Mouse (Mus musculus) CD4-positive helper T cell, adult 2 months (primary cell): ENCODE data around the gene Phlda1.
"Not testable (repeated sequence)": the region's sequence is repeated elsewhere in the genome, so short reads cannot be mapped to it uniquely, and the experiment has no call there.

Experiments used
- DNase-seq: peaks from one replicate; pipeline ENCODE4 v3.0.0-alpha.2; 2012; ENCODE audit warnings: low read depth, missing footprints, low spot score

Gene Phlda1

DNA sequence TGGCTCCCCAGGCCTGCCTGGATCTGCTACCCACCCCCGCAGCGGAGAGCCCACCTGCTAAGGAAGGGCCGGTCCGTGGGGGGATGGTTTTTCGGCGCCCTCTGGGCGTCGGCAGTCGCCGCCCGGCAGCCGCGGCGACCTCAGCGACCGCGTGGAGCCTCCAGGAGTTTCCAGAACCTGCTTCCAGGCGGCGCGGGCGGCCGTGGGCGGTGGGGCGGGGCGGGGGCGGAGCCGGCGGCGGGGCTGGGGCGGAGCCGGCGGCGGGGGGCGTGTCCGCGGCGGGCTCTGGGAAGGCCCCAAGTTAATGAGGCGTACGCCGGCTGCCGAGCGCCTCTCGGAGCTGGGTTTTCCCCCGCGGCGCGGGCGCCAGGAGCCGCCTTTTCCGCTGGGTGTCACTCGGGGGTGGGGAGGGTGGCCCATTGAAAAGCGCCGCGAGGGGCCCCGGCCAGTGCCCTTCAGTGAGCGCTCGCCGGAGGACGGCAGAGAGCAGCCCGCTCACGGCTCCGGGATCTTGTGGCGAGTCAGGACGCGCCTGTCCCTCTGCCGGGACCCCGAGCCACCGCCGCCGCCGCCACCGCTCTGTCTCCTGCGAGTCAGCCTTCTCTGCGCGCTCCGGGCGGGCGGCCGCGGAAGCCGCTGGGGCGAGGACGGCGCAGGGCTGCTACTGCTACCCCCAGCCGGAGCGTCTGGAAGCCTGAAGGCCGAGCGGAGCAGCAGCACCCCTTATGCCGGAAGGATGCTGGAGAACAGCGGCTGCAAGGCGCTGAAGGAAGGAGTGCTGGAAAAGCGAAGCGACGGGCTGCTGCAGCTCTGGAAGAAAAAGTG is at the start of gene Phlda1:
Gene Phlda1, plus strand, starts transcription at position 186 of the 825 bp plus-strand sequence.
- DNase-seq: peak; percentile 94

DNA sequence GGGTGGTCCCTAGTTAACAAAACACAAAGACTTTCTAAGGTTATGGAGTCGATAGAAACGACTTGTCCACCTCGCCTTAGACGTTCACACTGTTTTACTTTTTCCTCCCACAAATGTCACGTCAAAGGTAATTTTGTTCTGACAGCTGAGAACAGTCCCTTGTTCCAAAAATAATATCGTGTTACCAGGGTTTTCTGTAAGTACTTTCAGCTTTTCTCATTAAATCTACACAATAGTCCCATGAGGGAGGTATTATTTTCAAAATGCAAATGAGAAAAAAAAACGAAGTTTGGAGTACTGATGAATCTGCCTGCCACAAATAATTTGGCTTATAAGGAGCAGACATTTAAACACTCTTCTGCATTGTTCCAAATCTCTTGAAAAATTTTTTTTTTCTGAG is 48.0 kb upstream of the Phlda1 start:
- DNase-seq: no peak

DNA sequence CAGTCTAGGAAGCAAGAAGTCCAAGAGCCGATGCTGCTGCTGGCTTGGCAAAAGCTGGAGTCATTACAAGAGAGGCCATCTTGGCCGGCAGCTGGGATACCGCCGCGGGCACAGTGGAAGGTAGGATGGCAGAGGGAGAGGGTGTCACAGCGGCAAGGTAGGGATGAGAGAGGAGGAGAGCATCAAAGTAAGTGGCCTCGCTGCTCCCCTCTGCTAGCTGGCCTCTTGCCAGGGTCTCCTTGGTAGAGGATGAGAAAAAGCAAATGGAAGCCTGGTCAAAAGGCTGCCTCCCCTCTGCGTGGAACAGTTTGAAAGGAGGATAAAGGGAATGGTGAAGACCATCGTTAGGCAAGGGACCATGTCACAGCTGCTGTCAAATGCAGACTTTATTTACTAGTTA is 47.0 kb upstream of the Phlda1 start:
- no peak for DNase-seq

DNA sequence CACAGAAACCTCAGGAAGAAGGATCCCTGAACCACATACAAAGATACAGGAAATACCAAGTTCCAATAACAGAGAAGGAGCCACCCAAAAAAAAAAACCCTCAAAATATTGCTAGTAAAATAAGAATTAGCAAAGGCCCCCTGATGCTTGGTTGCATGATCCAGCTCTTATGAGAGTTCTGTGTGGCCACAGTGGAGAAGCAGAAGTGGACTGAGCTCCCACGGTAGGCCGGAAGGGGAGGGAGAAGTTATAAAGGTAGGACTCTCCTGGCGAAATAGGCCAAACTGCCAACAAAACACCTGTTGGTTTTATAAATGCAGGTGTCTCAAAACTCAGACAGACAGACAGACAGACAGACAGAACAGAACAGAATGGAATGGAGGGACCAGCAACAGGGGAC is 46.2 kb upstream of the Phlda1 start:
- DNase-seq: no peak

DNA sequence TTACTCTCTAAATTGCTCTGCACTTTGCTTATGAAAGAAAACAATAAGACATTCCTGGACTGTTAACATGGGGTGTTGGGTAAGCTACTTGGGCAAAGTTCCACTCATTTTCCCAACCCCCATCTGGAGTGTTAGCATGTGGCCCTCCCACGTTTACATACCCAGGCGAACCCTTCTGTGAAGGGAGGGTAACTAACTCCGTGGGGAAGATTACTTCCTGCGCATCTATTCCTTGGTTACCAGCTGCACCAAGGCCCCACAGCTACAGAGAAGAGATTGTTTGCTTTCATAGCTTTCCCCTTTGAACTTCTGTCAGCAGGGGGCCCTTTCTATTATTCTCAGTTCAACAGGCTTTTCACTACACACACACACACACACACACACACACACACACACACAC is 45.7 kb upstream of the Phlda1 start:
- DNase-seq: no peak

DNA sequence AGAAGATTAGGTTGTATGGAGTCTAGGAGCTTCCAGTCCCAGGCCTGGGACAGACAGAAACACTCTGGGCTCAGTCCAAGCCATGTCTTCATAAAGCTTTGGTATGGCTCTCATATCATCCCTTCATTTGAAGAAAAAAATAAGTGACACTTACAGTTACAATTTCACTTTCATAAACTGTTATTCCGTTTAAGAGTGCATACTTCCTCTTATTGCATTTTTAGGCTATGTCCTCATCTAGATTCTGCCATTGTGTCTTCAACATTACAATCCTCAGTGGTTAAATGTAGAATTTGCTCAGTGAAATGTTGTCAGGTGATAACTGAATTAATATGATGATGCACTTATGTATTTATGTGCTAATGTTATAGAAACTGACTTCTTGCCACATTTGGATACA is 41.3 kb upstream of the Phlda1 start:
- DNase-seq: no peak

DNA sequence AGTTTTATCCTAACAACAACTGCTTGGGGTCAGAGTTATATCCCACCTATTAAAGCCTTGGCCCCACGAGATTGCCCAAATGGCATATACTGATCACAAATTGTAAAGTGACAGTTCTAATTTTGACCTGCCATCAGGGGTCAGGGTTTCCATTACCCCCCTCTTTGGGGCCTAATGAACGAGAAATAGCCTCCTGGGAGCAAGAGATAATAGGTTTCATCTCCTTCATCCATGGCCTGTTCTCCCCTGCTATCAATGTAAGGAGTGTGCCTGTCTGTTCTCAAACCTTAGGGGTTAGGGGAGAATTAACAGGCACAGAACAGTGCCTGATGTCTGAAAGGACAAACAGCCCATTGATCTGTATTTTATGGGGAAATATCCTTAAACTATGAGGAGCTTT is 40.7 kb upstream of the Phlda1 start:
- DNase-seq: no peak

DNA sequence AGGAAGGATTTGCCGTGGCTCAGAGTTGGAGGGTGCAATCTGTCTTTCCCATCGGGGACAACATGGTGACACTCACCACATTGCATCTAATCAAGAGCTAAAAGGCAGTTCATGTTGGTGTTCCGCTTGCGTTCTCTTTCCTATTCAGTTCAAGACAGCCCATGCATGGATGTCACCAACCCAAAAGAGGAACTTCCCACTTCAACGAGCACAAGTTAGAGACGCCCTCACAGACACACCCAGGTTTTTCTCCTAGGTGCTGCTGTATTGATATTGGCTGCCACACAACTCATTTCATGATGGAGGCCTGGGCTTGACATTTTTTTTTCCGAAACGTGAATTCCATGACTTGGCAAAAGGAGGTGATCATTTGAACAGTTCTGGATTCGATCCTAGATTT is 34.9 kb upstream of the Phlda1 start:
- DNase-seq: no peak

DNA sequence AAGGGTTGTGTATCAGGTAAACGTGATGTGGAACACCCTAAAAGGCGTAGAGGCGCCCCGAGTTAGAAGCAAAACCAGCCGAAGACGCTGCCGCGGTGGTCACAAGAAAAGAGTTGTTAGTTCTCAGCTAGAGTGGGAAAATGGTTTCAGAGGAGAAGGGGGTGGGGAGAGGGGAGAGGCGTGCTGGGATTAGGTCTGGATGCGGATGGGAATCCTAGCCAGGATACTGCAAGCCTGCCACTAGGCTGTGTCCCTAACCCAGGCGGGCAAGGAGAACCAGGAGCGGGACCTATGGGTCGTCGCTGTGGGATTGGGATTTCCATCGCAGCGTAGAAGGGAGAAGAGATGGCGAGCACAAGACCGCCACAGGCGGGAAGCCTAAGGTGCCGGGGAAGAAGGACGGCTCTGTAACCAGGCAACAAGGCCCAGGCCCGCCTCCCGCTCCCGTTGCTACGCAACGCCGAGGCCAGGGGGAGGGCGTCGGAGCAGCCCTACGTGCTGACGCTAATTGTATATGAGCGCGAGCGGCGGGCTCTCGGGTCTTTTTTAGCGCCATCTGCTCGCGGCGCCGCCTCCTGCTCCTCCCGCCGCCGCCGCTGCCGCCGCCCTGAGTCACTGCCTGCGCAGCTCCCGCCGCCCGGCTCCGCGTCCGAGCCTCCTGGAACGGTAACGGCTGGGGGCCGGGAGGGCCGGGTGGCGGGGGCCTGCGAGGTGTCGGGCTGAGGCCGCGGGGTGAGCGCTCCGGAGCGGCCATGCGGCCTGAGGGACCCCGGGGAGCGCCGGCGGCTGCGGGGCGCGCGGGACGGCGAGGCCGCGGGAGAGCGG is 33.2 kb upstream of the Phlda1 start, which contains the start of gene Nap1l1:
Gene Nap1l1, plus strand, starts transcription at position 538 of the 825 bp plus-strand sequence.
- DNase-seq: peak; percentile 98

DNA sequence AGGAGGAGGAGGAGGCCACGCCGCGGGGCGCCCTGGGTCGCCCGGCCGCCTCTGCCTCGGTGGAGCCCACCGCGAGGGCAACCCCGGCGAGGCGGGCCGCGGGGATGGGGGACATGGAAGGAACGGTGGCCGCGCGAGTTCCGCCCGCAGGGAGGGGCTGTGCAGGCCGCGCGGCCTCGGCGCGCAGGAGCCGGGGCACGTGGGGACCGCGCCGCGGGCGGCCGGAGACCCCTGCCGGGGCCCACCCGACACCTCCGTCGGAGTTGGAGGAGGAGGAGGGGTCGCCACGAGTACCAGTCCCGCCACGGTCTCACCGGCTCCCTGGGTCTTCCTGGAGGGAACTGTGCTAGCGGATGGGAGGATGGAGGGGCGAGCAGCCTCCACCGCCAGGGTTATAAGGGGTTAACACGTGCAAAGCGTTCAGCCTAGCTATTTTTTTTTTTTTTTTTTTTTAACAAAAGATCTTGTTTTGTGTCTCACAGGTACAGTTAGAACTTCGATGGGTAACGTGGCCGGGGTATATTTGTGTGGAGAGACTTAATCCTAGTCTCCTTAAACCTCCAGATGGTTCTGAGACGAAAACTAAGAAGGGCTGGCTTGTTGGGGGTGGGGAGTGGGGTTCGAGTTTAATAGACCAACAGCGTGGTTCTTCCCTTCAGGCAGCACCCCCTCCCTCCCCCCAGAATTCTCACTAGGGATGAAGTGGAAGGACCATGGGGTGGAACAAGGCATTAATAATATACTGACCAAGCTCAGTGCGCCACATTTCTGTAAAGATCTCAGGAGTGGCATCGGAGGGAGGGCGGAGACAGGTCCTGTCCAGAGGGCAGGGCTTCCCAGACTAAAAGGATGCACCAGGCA is 32.3 kb upstream of the Phlda1 start:
- peak; percentile 61 for DNase-seq

DNA sequence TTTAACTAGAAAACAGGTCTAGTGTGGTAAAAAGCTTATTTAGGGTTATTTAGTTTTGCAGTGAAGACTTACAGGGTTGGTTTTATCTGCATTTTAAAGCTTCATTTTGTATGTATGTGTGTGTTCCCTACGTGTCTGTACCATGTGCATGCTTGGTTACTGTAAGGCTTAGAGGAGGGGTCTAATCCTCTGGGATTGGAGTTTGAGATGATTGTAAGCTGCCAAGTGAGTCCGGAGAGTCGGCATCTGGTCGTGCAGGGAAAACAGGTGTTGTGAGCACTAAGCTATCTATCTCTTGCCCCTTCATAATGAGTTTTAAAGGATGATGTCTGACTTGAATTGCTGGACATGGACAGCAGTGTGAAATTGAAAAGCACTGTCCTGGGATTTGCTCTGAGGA is 29.8 kb upstream of the Phlda1 start:
- no peak for DNase-seq

DNA sequence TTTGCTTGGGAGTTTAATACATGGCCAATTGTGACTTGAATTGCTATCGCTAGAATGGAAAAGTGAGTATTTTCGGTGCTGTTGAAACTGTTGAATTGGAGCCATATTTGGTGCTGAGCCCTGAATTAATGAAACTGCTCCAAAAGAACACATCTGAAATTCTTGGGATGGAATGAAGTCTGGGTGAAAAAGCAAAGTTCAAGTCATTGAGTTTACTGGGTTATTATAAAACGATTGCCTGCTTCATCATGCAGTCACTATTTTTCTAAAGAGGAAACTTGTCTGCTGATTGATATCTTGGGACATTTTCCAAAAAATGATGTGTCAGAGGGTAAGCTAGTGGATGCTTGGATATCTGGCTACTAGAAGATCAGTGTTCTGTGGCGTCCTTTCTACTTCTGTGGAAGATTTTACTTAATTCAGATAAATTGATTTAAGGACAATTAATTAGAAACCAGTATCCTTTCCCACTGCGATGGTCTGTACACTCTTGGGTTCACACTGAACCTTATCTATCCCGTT is 29.0 kb upstream of the Phlda1 start:
- no peak for DNase-seq

DNA sequence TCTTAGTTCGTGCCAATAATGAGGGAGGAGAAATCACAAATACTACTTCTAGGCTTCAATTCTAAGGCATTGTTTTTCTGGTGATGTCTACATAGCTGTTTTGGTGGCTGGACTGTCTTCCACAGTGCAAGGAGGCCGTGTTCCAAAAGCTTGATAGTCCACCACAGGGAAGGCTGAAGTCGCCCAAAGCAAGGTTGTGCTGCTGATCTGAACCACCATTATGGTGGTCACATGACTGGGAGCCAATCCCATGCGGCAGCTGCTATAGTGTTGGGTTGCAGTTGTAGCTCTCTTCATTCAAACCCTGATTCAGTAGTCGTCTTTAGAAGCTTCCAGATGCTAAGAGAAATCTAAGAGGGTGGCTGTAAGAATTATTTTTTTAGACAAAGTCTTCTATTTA is 26.5 kb upstream of the Phlda1 start:
- no peak for DNase-seq

DNA sequence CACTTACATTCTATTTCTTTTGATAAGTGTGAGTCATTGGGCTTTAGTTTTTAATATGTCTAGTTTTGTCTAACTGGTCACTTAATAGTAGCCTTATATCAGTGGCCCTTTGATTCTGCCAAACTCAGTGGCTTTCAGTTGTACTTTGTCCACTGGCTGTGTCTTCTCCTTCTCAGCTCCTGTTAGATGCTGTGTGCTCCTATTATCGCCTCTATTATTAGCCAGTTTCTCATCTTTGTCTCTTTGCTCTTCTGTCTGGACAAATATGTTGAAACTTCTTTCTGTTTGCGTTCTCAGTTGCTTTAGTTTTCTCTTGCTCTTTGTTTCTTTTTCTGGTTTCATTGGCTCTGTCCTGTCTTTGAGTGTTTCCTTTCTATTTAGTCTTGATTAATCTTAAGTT is 23.4 kb upstream of the Phlda1 start:
- no peak for DNase-seq

DNA sequence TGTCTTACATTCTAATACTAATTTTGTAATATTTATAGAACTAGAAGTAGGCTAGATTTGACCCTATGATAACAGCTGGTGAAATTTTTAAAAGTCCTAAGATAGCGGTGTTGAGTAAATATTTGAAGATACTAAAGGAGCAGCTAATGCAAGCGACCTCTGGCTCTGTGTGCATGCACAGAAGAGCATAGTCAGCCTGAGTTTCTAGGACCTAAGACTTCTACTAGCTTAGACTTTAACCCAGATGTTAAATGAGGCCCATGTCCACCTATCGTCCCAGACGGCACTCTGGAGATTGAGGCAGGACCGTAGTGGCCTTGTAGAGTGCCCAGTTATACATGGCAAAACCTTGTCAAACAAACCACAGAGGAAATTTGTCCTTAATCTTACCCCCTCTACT is 22.0 kb upstream of the Phlda1 start:
- no peak for DNase-seq

DNA sequence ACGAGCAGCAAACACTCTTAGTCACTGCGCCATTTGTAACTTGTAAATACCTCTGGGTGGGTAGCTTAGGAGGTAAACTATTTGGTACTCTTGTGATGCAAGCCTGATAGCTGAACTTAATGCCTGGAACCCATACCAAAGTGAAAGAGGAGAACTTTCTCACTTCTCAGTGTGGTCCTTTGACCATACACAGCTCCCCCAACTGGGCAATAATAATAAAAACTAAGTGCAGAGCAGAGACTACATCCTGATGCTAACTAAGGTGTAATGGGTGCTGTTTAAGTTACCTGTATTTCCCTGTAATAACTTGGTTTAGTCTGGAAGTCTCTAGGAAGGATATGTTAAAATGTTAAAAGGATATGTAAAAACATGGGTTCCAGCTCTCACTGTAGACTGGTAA is 17.3 kb upstream of the Phlda1 start:
- DNase-seq: no peak

DNA sequence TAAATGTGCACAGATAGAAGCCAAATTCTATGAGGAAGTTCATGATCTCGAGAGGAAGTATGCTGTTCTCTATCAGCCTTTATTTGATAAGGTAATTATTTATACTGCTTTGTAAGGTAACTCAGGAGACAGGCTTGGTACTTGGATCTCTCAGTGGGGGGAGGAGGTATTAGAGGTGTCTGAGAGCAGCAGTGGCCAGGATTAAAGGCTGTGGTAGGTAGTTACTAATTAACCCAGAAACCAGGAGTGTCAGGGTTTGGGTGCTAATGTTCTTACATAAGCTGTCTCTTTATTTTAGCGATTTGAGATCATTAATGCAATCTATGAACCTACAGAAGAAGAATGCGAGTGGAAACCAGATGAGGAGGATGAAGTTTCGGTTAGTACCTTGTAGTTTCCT is 16.0 kb upstream of the Phlda1 start:
- not testable (repeated sequence) for DNase-seq

DNA sequence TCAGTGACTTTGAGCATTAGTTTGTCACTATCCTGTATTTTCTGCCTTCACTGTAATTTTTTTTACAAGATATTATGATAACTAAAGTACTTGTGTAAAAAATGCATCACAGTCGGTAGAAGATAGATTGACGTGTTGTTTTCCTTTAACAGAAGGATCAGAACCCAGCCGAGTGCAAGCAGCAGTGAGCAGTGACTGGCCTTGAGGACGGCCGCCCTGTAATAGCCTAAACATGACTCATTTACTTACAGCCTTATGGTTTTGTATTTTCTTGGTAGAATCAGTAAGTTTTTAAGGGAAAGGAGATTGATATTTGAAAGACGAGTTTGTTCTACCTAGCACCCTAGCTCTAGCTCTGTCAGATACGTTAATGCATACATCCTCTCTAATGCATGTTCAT is 10.2 kb upstream of the Phlda1 start:
- no peak for DNase-seq

DNA sequence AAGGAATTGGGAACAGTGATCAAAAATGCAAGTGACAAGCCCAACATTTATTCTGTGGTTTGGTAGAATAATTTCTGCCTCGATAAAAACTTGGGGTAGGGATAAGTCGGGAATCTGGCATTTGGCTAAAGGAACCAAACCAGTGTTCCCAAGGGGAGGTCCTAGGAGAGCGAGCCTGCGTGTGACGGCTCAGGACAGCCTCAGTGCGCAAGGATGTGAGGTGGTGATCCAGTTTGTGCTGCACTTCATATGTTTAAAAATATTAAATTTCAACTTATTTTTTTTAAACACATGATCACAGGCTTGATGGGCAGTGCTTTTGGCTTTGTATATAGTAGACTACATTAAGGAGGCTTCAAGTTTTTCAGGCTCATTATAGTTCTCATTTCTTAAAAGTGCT is 6.2 kb upstream of the Phlda1 start:
- DNase-seq: no peak

DNA sequence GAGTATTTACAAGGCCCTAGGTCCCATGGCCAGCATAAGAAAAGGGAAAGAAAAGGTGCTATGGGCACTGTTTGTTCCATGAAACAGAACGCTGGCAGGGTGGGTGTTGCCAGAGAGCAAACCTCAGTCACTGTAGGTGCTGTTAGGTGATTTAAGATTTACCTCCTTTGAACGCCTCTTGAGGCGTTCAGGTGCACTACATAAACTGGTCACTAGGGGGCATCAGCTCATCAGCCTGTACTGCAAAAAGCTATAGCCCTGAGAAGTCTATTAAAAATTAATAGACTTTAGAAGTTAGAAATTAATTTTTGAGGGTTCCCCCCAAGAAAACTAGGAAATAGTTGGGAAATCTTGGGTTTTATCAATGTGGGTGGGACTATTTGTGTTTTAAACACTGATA is 3.0 kb upstream of the Phlda1 start:
- peak; percentile 85 for DNase-seq

DNA sequence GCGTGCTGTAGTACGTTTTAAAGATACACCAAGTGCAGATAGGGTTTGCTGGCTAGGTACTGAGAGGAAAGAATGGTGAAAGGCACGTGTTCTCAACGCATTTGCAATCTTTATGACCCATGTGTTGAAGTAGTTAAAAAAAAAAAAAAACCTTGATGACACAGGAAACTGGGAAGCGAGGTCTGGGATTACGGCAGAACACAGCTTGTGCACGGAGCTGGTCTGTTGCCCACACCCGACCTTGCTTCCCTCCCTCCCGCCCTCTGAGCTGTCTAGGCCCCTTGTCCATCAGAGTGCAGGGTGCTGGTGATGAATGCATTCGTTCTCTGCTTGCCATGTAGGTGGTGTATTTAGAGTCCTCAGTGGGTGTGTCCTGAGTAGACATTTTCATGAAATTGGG is 2.4 kb upstream of the Phlda1 start:
- DNase-seq: no peak

DNA sequence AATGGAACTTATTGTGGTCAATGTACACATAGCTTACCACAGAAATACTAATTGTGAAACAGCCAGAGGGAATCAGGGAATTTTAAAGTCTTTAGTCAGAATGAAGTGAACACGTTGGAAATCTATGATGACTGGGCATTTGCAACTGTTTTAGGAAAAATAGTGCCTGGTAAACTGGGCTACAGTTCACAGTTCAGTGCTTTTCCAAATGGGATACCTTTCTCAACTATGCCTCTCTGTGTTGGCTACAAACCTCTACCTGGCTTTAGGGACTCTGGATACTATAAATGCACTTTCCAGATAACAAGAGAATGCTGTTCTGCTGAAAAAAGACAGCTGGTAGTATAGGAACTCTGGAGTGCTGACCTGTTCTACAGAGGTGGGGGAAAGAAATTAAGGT is 1.5 kb upstream of the Phlda1 start:
- no peak for DNase-seq
